Mouse (Mus musculus): ENCODE data around the gene Ankib1. TPM values are rescaled to one million over a fixed set of nuclear protein-coding genes. Genes with fewer than 3 reads are reported as not detected.

Gene Ankib1
- polyA plus RNA-seq, 1 experiment: 9.0 TPM

DNA sequence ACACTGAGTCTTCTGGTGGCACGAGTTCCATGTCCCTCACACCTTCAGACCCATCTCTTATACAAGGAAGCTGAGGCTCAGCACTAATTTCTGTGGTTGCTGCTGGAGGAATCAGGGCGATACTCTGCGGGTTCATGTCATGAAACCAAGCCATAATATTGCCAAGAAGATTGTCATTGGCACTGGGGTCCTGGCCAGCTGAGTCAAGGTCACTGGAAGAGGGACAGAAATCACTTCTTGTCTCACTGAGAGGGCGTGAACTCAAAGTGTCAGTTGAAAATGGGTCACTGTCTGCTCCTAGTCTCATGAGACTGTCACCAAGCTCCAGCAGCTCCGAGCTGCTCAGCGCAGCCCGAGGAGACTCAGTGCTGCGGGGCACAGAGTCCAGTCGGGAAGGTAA, 109.8 kb downstream of the Ankib1 start:
- H3K27me3 ChIP-seq (ENCODE audit: control insufficient read depth, insufficient read depth, low read length): no peaks in the 10 kb centered on the region
- H3K36me3 ChIP-seq (ENCODE audit: control insufficient read depth, insufficient read depth, low read length): peaks cover 4% of the 10 kb centered on the region; the same call in 1 of the 2 replicates
- TF ChIP-seq POLR2A (IDR thresholded peaks at IDR 0.05; ENCODE audit: control insufficient read depth, low read depth, low read length) (no peak), CTCF (IDR thresholded peaks at IDR 0.05; ENCODE audit: control insufficient read depth, insufficient read depth, insufficient replicate concordance, low read depth, low read length) (no peak)
- no peaks in the 10 kb centered on the region for H3K4me1 ChIP-seq (ENCODE audit: control insufficient read depth, insufficient read depth, low read length)
- no peak overlapping the region for H3K27ac ChIP-seq (ENCODE audit: control insufficient read depth, insufficient read depth, low read depth, low read length)
- H3K4me3 ChIP-seq (ENCODE audit: control insufficient read depth, low read depth, low read length): no peak overlapping the region

DNA sequence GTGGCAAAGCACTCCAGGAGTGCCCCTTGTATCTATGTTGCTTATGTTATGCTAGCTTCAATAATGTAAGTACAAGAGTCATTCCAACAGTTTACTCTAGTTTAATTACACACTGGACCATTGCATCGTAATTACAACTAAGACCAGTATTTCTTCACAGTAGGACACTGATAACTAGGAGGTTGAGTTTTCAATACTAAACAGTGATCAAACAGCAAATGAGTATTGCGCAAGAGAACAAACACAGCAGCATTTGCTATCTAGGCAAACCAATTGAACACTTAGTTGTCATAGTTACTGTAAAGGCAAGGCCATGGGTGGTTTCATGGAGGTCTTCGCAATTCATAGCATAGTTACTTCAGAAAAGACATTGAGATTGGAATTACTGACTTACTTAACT, 111.4 kb downstream of the Ankib1 start:
- TF ChIP-seq CTCF (IDR thresholded peaks at IDR 0.05; ENCODE audit: control insufficient read depth, insufficient read depth, insufficient replicate concordance, low read depth, low read length) (no peak), POLR2A (IDR thresholded peaks at IDR 0.05; ENCODE audit: control insufficient read depth, low read depth, low read length) (no peak)
- no peaks in the 10 kb centered on the region for H3K4me1 ChIP-seq (ENCODE audit: control insufficient read depth, insufficient read depth, low read length)
- no peak overlapping the region for H3K27ac ChIP-seq (ENCODE audit: control insufficient read depth, insufficient read depth, low read depth, low read length)
- no peaks in the 10 kb centered on the region for H3K27me3 ChIP-seq (ENCODE audit: control insufficient read depth, insufficient read depth, low read length)
- no peak overlapping the region for H3K4me3 ChIP-seq (ENCODE audit: control insufficient read depth, low read depth, low read length)
- peaks cover 4% of the 10 kb centered on the region; the same call in 1 of the 2 replicates for H3K36me3 ChIP-seq (ENCODE audit: control insufficient read depth, insufficient read depth, low read length)

DNA sequence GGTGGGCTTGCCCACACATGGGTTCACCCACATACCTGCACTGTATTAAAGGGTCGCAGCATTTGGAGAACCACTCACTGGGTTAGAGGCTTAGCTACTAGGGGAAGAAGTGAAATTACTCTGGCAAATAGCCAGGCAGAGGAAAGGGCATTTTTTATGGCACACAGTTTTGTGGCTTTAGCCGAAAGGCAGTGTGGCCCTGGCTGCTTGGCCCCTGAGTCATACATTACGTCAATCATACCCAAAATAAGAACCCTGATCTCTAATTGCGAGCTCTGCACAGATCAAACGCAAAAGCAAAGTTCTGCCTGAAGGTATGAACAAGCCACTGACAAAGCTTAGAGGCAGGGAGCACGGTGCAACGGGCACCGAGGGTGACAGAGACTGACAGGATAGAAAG, 114.4 kb downstream of the Ankib1 start:
- Histone ChIP-seq H3K4me3 (ENCODE audit: control insufficient read depth, low read depth, low read length) (no peak overlapping the region), H3K36me3 (ENCODE audit: control insufficient read depth, insufficient read depth, low read length) (peaks cover 3% of the 10 kb centered on the region; the same call in 1 of the 2 replicates), H3K4me1 (ENCODE audit: control insufficient read depth, insufficient read depth, low read length) (no peaks in the 10 kb centered on the region), H3K27me3 (ENCODE audit: control insufficient read depth, insufficient read depth, low read length) (no peaks in the 10 kb centered on the region), H3K27ac (ENCODE audit: control insufficient read depth, insufficient read depth, low read depth, low read length) (no peak overlapping the region)
- no peak for TF ChIP-seq POLR2A (IDR thresholded peaks at IDR 0.05; ENCODE audit: control insufficient read depth, low read depth, low read length)

DNA sequence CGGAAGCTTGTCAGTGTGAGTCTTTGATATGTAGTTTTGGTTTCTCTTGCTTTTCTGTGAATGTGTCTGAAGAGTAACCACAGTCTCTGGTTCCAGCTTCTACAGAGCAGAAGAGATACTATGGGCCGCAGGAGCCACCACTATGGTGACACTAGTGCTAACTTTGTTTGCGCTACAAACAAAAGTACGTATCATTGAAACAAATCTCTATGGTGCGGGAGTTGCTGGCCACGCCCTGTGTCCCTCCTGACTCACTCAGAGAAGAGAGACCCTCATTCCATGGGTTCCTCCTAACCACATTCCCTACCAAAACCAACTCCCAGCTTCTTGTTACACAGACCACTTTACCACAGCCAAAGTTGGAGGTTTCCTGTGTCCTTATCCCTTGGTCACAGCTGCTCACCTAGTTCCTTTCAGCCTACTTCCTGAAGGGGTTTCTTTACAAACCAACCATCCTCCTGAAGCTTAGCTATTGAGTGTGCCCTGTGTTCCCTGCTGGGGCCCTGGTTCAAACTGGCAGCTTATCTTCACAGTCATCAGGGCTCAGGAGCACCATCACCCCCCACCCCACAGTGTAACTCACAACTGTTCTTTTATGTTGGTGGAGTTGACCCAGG, 132.7 kb downstream of the Ankib1 start:
- Histone ChIP-seq H3K4me3 (ENCODE audit: control insufficient read depth, low read depth, low read length) (no peak overlapping the region), H3K36me3 (ENCODE audit: control insufficient read depth, insufficient read depth, low read length) (no peaks in the 10 kb centered on the region; the same call in 1 of the 2 replicates), H3K27ac (ENCODE audit: control insufficient read depth, insufficient read depth, low read depth, low read length) (no peak overlapping the region), H3K4me1 (ENCODE audit: control insufficient read depth, insufficient read depth, low read length) (no peaks in the 10 kb centered on the region), H3K27me3 (ENCODE audit: control insufficient read depth, insufficient read depth, low read length) (no peaks in the 10 kb centered on the region)
- no peak for TF ChIP-seq CTCF (IDR thresholded peaks at IDR 0.05; ENCODE audit: control insufficient read depth, insufficient read depth, insufficient replicate concordance, low read depth, low read length)
- TF ChIP-seq POLR2A (IDR thresholded peaks at IDR 0.05; ENCODE audit: control insufficient read depth, low read depth, low read length): no peak

DNA sequence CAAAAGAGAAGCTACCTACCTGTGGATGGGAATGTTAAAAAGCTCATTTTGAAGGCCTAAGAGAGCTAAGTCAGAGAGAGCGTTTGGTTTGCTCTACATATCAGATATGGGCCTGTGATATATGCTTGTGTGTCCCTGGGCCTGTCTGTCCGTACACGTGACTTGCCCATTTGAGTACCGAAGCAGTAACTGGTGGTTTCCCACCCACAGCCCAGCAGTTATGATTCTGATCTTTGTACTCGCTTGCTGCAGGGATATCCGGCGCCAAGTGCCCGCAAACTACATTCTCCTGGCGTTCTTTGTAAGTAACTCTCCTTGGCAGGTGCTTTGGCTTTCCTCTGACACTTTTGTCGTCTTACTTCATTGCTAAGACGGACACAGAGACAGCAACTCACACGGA, 136.1 kb downstream of the Ankib1 start:
- H3K4me1 ChIP-seq (ENCODE audit: control insufficient read depth, insufficient read depth, low read length): no peaks in the 10 kb centered on the region
- no peak overlapping the region for H3K27ac ChIP-seq (ENCODE audit: control insufficient read depth, insufficient read depth, low read depth, low read length)
- no peaks in the 10 kb centered on the region; the same call in 1 of the 2 replicates for H3K36me3 ChIP-seq (ENCODE audit: control insufficient read depth, insufficient read depth, low read length)
- no peaks in the 10 kb centered on the region for H3K27me3 ChIP-seq (ENCODE audit: control insufficient read depth, insufficient read depth, low read length)
- TF ChIP-seq CTCF (IDR thresholded peaks at IDR 0.05; ENCODE audit: control insufficient read depth, insufficient read depth, insufficient replicate concordance, low read depth, low read length) (no peak), POLR2A (IDR thresholded peaks at IDR 0.05; ENCODE audit: control insufficient read depth, low read depth, low read length) (no peak)
- H3K4me3 ChIP-seq (ENCODE audit: control insufficient read depth, low read depth, low read length): no peak overlapping the region

DNA sequence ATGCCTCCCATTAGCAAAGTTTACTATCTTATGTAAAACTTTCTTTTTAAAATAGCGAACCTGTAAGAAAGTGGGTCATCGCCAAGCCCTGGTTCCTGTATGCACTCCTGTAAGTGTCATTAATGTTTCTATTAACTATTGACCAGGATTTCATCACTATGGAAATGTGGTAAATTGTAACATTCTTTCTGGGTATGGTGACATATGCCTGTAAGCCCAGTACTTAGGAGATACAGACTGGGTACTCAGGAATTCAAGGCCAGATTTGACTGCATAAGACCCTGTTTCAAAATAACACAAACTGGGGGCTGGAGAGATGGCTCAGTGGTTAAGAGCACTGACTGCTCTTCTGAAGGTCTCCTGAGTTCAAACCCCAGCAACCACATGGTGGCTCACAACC, 137.5 kb downstream of the Ankib1 start:
- TF ChIP-seq CTCF (IDR thresholded peaks at IDR 0.05; ENCODE audit: control insufficient read depth, insufficient read depth, insufficient replicate concordance, low read depth, low read length) (no peak), POLR2A (IDR thresholded peaks at IDR 0.05; ENCODE audit: control insufficient read depth, low read depth, low read length) (no peak)
- Histone ChIP-seq H3K4me3 (ENCODE audit: control insufficient read depth, low read depth, low read length) (no peak overlapping the region), H3K27me3 (ENCODE audit: control insufficient read depth, insufficient read depth, low read length) (no peaks in the 10 kb centered on the region), H3K4me1 (ENCODE audit: control insufficient read depth, insufficient read depth, low read length) (no peaks in the 10 kb centered on the region), H3K36me3 (ENCODE audit: control insufficient read depth, insufficient read depth, low read length) (no peaks in the 10 kb centered on the region; the same call in 1 of the 2 replicates), H3K27ac (ENCODE audit: control insufficient read depth, insufficient read depth, low read depth, low read length) (no peak overlapping the region)

DNA sequence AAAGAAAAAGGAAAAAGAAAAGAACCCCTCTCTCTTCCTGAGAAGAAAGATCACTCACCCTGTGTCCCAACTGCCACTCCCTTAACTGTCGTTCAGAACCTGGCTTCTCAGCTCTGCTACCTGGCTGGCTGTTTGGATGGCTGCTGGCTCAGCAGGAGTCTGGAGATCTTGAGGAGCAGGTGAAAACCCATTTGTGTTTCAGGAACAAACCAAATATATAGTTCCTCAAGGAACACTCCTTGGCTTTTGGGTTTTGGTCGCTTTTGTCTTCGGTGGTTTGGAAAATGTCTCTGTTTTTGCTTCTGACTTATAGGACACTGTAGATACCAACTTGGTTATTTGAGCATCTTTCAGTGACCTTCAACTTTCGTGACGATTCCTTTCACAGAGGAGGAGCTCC, 145.6 kb downstream of the Ankib1 start, which contains the start of gene Gatad1:
TSS of gene Gatad1 (minus strand) at position 101 of the 400 bp plus-strand sequence.
- H3K27ac ChIP-seq (ENCODE audit: control insufficient read depth, insufficient read depth, low read depth, low read length): peak within 1 kb of the TSS; percentile 95
- TF ChIP-seq POLR2A (IDR thresholded peaks at IDR 0.05; ENCODE audit: control insufficient read depth, low read depth, low read length) (peak; percentile 65), CTCF (IDR thresholded peaks at IDR 0.05; ENCODE audit: control insufficient read depth, insufficient read depth, insufficient replicate concordance, low read depth, low read length) (no peak)
- peaks cover 2% of the 10 kb centered on the region; the same call in 1 of the 2 replicates for H3K36me3 ChIP-seq (ENCODE audit: control insufficient read depth, insufficient read depth, low read length)
- no peaks in the 10 kb centered on the region for H3K4me1 ChIP-seq (ENCODE audit: control insufficient read depth, insufficient read depth, low read length)
- no peaks in the 10 kb centered on the region for H3K27me3 ChIP-seq (ENCODE audit: control insufficient read depth, insufficient read depth, low read length)
- H3K4me3 ChIP-seq (ENCODE audit: control insufficient read depth, low read depth, low read length): peak within 1 kb of the TSS; percentile 83
